Mouse (Mus musculus) T-helper 1 cell (primary cell): ENCODE measurements at regions not wholly inside any gene's neighbourhood (a gene's known extent, or its start where the extent isn't known, plus 50 kb on each side); places are given as distances from the start of the nearest gene placed in this dataset.

Experiments
- in situ Hi-C: fragments of 300-600 bp; cut with MboI, MseI; formaldehyde crosslinking; loops from one replicate; pipeline ENCODE4 v1.15.1; 2025; ENCODE audit warnings: high pct_unique_total_duplicates

GRCm38 (mm10) chr6:20833401-20833800 is 381.9 kb upstream of the Kcnd2 start:
- in situ Hi-C loops: loop anchor here (5.0 kb wide), 1 partner anchor 221 kb away; no protein-coding TSS in a partner anchor

GRCm38 (mm10) chr6:20840149-20840548 is 375.2 kb upstream of the Kcnd2 start:
- in situ Hi-C loops: no loop called here
